Mouse (Mus musculus): ENCODE results near the gene Hba-a1.

The Hba-a1 gene

GRCm38 (mm10) chr11:32265117-32265738 is 18.1 kb upstream of the Hba-a1 start:
- WGBS: 83% methylated on average over 3 of the region's 3 CpGs

- WGBS: 87% methylated on average over 6 of the region's 6 CpGs
These were observed 17.1 kb upstream of the Hba-a1 start for GRCm38 (mm10) chr11:32266194-32266593.

- 15% methylated on average over 6 of the region's 6 CpGs for WGBS
These were observed 16.5 kb upstream of the Hba-a1 start for GRCm38 (mm10) chr11:32266776-32267175.

- WGBS: under 1% methylated on average over 54 of the region's 54 CpGs
These were observed 16.0 kb upstream of the Hba-a1 start, which contains the start of gene Nprl3 for GRCm38 (mm10) chr11:32267188-32267884. Gene Nprl3 (minus strand): TSS chr11:32267707.

GRCm38 (mm10) chr11:32267964-32268363 is 15.3 kb upstream of the Hba-a1 start:
- 22% methylated on average over 5 of the region's 5 CpGs for WGBS

- 86% methylated on average over 5 of the region's 5 CpGs for WGBS
These were observed 14.4 kb upstream of the Hba-a1 start for GRCm38 (mm10) chr11:32268952-32269351.

GRCm38 (mm10) chr11:32271178-32271577 is 12.1 kb upstream of the Hba-a1 start:
- WGBS: 51% methylated on average over 4 of the region's 4 CpGs

- 83% methylated on average over 3 of the region's 3 CpGs for WGBS
These were observed 7.0 kb upstream of the Hba-a1 start, which contains the start of gene Hba-x for GRCm38 (mm10) chr11:32276347-32276746. Gene Hba-x (plus strand): TSS chr11:32276400.

GRCm38 (mm10) chr11:32277736-32278457 is 5.4 kb upstream of the Hba-a1 start:
- WGBS: 80% methylated on average over 21 of the region's 21 CpGs

- WGBS: 82% methylated on average over 12 of the region's 12 CpGs
These were observed 4.8 kb upstream of the Hba-a1 start for GRCm38 (mm10) chr11:32278458-32278957.

- 85% methylated on average over 2 of the region's 2 CpGs for WGBS
These were observed 2.7 kb upstream of the Hba-a1 start for GRCm38 (mm10) chr11:32280646-32281045.

GRCm38 (mm10) chr11:32281416-32282144 is 1.7 kb upstream of the Hba-a1 start:
- 90% methylated on average over 1 of the region's 1 CpGs for WGBS

GRCm38 (mm10) chr11:32284582-32284981 is 1.3 kb downstream of the Hba-a1 start:
- whole genome bisulfite sequencing: 66% methylated on average over 2 of the region's 2 CpGs

GRCm38 (mm10) chr11:32285031-32285775 is 1.9 kb downstream of the Hba-a1 start:
- 79% methylated on average over 7 of the region's 7 CpGs for WGBS

- 16% methylated on average over 31 of the region's 33 CpGs for WGBS
These were observed 3.6 kb downstream of the Hba-a1 start, which contains the start of gene Hbq1b for GRCm38 (mm10) chr11:32286695-32287492. Gene Hbq1b (plus strand): TSS chr11:32286965.

GRCm38 (mm10) chr11:32287493-32287825 is 4.1 kb downstream of the Hba-a1 start:
- WGBS: 67% methylated on average over 9 of the region's 9 CpGs

- WGBS: 88% methylated on average over 4 of the region's 4 CpGs
These were observed 9.5 kb downstream of the Hba-a1 start for GRCm38 (mm10) chr11:32292819-32293218.

GRCm38 (mm10) chr11:32293479-32293878 is 10.2 kb downstream of the Hba-a1 start:
- 61% methylated on average over 3 of the region's 3 CpGs for WGBS

GRCm38 (mm10) chr11:32296203-32296602 is 12.9 kb downstream of the Hba-a1 start, which contains the start of gene Hba-a2:
Gene Hba-a2 (plus strand): TSS chr11:32296489.
- WGBS: no CpG with 5 or more reads among the region's 4 CpGs

- WGBS: 50% methylated on average over 2 of the region's 2 CpGs
These were observed 14.1 kb downstream of the Hba-a1 start for GRCm38 (mm10) chr11:32297417-32297816.
